Mouse (Mus musculus): Measurements from ENCODE around the gene Tmem178b. TPM values are rescaled to one million over a fixed set of nuclear protein-coding genes. Genes with fewer than 3 reads are reported as not detected.

The Tmem178b gene
- polyA plus RNA-seq, 1 experiment from 2014 or later = 18.2 TPM

GRCm38 (mm10) chr6:40142582-40142981 is 269.5 kb downstream of the Tmem178b start:
- no peak for ATAC-seq (ENCODE audit: low FRiP score, low read depth)
- Histone ChIP-seq H3K4me3 (no peak overlapping the region), H3K4me2 (replicated peaks) (no peak overlapping the region), H3K36me3 (no peaks in the 10 kb centered on the region), H3K27ac (replicated peaks) (no peak overlapping the region), H3K4me1 (peaks cover 8% of the 10 kb centered on the region; the same call in 1 of the 2 replicates), H3K27me3 (no peaks in the 10 kb centered on the region), H3K9me3 (no peaks in the 10 kb centered on the region), H3K9ac (replicated peaks) (no peak overlapping the region)
- WGBS = 72% methylated on average over 5 of the region's 5 CpGs

- 86% methylated on average over 9 of the region's 9 CpGs for WGBS
- H3K36me3 ChIP-seq = no peaks in the 10 kb centered on the region
Observed at GRCm38 (mm10) chr6:40144371-40144770, 271.3 kb downstream of the Tmem178b start.

GRCm38 (mm10) chr6:40145601-40146000 is 272.5 kb downstream of the Tmem178b start:
- H3K27ac ChIP-seq (replicated peaks) = no peak overlapping the region
- no peaks in the 10 kb centered on the region for H3K36me3 ChIP-seq
- no peak overlapping the region for H3K4me3 ChIP-seq
- WGBS = 96% methylated on average over 3 of the region's 3 CpGs
- H3K9me3 ChIP-seq = no peaks in the 10 kb centered on the region
- no peak overlapping the region for H3K9ac ChIP-seq (replicated peaks)
- ATAC-seq (ENCODE audit: low FRiP score, low read depth) = no peak
- H3K4me2 ChIP-seq (replicated peaks) = no peak overlapping the region
- no peaks in the 10 kb centered on the region for H3K27me3 ChIP-seq
- H3K4me1 ChIP-seq = no peaks in the 10 kb centered on the region

More at GRCm38 (mm10) chr6:40144371-40144770, 271.3 kb downstream of the Tmem178b start:
- Histone ChIP-seq H3K27ac (replicated peaks) (no peak overlapping the region), H3K9me3 (no peaks in the 10 kb centered on the region), H3K27me3 (no peaks in the 10 kb centered on the region), H3K4me3 (no peak overlapping the region), H3K4me2 (replicated peaks) (no peak overlapping the region), H3K4me1 (no peaks in the 10 kb centered on the region), H3K9ac (replicated peaks) (no peak overlapping the region)
- no peak for ATAC-seq (ENCODE audit: low FRiP score, low read depth)

GRCm38 (mm10) chr6:40152241-40152640 is 279.2 kb downstream of the Tmem178b start:
- WGBS = 91% methylated on average over 8 of the region's 8 CpGs
- no peak overlapping the region for H3K4me2 ChIP-seq (replicated peaks)
- H3K9me3 ChIP-seq = no peaks in the 10 kb centered on the region
- H3K4me1 ChIP-seq = 0 out of 2 replicates have a peak, but pooled peaks cover 7% of the 10 kb centered on the region
- no peaks in the 10 kb centered on the region for H3K27me3 ChIP-seq
- no peak for ATAC-seq (ENCODE audit: low FRiP score, low read depth)
- no peak overlapping the region for H3K4me3 ChIP-seq
- H3K36me3 ChIP-seq = no peaks in the 10 kb centered on the region
- H3K9ac ChIP-seq (replicated peaks) = no peak overlapping the region
- H3K27ac ChIP-seq (replicated peaks) = no peak overlapping the region

- no peak for ATAC-seq (ENCODE audit: low FRiP score, low read depth)
- H3K36me3 ChIP-seq = no peaks in the 10 kb centered on the region
- H3K27ac ChIP-seq (replicated peaks) = no peak overlapping the region
- H3K4me1 ChIP-seq = no peaks in the 10 kb centered on the region
- no peak overlapping the region for H3K9ac ChIP-seq (replicated peaks)
- no peak overlapping the region for H3K4me2 ChIP-seq (replicated peaks)
- no peak overlapping the region for H3K4me3 ChIP-seq
- H3K9me3 ChIP-seq = no peaks in the 10 kb centered on the region
- no peaks in the 10 kb centered on the region for H3K27me3 ChIP-seq
- 86% methylated on average over 5 of the region's 5 CpGs for WGBS
Observed at GRCm38 (mm10) chr6:40161381-40161780, 288.3 kb downstream of the Tmem178b start.

GRCm38 (mm10) chr6:40173559-40173958 is 300.5 kb downstream of the Tmem178b start:
- no peak overlapping the region for H3K4me2 ChIP-seq (replicated peaks)
- H3K9me3 ChIP-seq = no peaks in the 10 kb centered on the region
- ATAC-seq (ENCODE audit: low FRiP score, low read depth) = no peak
- no peaks in the 10 kb centered on the region for H3K36me3 ChIP-seq
- no peak overlapping the region for H3K9ac ChIP-seq (replicated peaks)
- no peak overlapping the region for H3K4me3 ChIP-seq
- no peaks in the 10 kb centered on the region for H3K27me3 ChIP-seq
- 80% methylated on average over 6 of the region's 6 CpGs for WGBS
- 0 out of 2 replicates have a peak, but pooled peaks cover 3% of the 10 kb centered on the region for H3K4me1 ChIP-seq
- H3K27ac ChIP-seq (replicated peaks) = no peak overlapping the region

- Histone ChIP-seq H3K27ac (replicated peaks) (no peak overlapping the region), H3K36me3 (no peaks in the 10 kb centered on the region), H3K27me3 (no peaks in the 10 kb centered on the region), H3K9ac (replicated peaks) (no peak overlapping the region), H3K4me3 (no peak overlapping the region), H3K4me1 (no peaks in the 10 kb centered on the region), H3K9me3 (no peaks in the 10 kb centered on the region), H3K4me2 (replicated peaks) (no peak overlapping the region)
- no peak for ATAC-seq (ENCODE audit: low FRiP score, low read depth)
- WGBS = 83% methylated on average over 4 of the region's 4 CpGs
Observed at GRCm38 (mm10) chr6:40177870-40178269, 304.8 kb downstream of the Tmem178b start.

GRCm38 (mm10) chr6:40180551-40180950 is 307.5 kb downstream of the Tmem178b start:
- no peaks in the 10 kb centered on the region for H3K4me1 ChIP-seq
- no peak overlapping the region for H3K4me3 ChIP-seq
- no peaks in the 10 kb centered on the region for H3K9me3 ChIP-seq
- no peak overlapping the region for H3K4me2 ChIP-seq (replicated peaks)
- no peaks in the 10 kb centered on the region for H3K36me3 ChIP-seq
- 87% methylated on average over 4 of the region's 4 CpGs for WGBS
- no peak for ATAC-seq (ENCODE audit: low FRiP score, low read depth)
- H3K27me3 ChIP-seq = no peaks in the 10 kb centered on the region
- no peak overlapping the region for H3K9ac ChIP-seq (replicated peaks)
- no peak overlapping the region for H3K27ac ChIP-seq (replicated peaks)

GRCm38 (mm10) chr6:40200661-40201060 is 327.6 kb downstream of the Tmem178b start:
- H3K4me3 ChIP-seq = no peak overlapping the region

GRCm38 (mm10) chr6:40202602-40203001 is 329.5 kb downstream of the Tmem178b start:
- Histone ChIP-seq H3K4me3 (no peak overlapping the region), H3K4me2 (replicated peaks) (no peak overlapping the region), H3K36me3 (no peaks in the 10 kb centered on the region), H3K27ac (replicated peaks) (no peak overlapping the region), H3K9ac (replicated peaks) (no peak overlapping the region), H3K4me1 (no peaks in the 10 kb centered on the region), H3K27me3 (no peaks in the 10 kb centered on the region; the same call in 1 of the 2 replicates), H3K9me3 (no peaks in the 10 kb centered on the region)
- ATAC-seq (ENCODE audit: low FRiP score, low read depth) = no peak
- 51% methylated on average over 2 of the region's 2 CpGs for WGBS

More at GRCm38 (mm10) chr6:40200661-40201060, 327.6 kb downstream of the Tmem178b start:
- ATAC-seq (ENCODE audit: low FRiP score, low read depth) = no peak
- no peaks in the 10 kb centered on the region for H3K36me3 ChIP-seq
- no peak overlapping the region for H3K4me2 ChIP-seq (replicated peaks)
- WGBS = 78% methylated on average over 3 of the region's 3 CpGs
- no peaks in the 10 kb centered on the region for H3K4me1 ChIP-seq
- H3K9ac ChIP-seq (replicated peaks) = no peak overlapping the region
- H3K27me3 ChIP-seq = no peaks in the 10 kb centered on the region
- H3K9me3 ChIP-seq = no peaks in the 10 kb centered on the region
- no peak overlapping the region for H3K27ac ChIP-seq (replicated peaks)

GRCm38 (mm10) chr6:40205380-40205779 is 332.3 kb downstream of the Tmem178b start:
- H3K4me3 ChIP-seq = no peak overlapping the region
- no peaks in the 10 kb centered on the region for H3K36me3 ChIP-seq
- no peak overlapping the region for H3K9ac ChIP-seq (replicated peaks)
- no peaks in the 10 kb centered on the region for H3K9me3 ChIP-seq
- no peak overlapping the region for H3K27ac ChIP-seq (replicated peaks)
- H3K4me2 ChIP-seq (replicated peaks) = no peak overlapping the region
- no peaks in the 10 kb centered on the region for H3K4me1 ChIP-seq
- no peak for ATAC-seq (ENCODE audit: low FRiP score, low read depth)
- 88% methylated on average over 2 of the region's 2 CpGs for WGBS
- no peaks in the 10 kb centered on the region; the same call in 1 of the 2 replicates for H3K27me3 ChIP-seq

- Histone ChIP-seq H3K4me2 (replicated peaks) (no peak overlapping the region), H3K9me3 (no peaks in the 10 kb centered on the region), H3K4me3 (no peak overlapping the region), H3K9ac (replicated peaks) (no peak overlapping the region), H3K27me3 (no peaks in the 10 kb centered on the region; the same call in 1 of the 2 replicates), H3K36me3 (no peaks in the 10 kb centered on the region), H3K4me1 (no peaks in the 10 kb centered on the region), H3K27ac (replicated peaks) (no peak overlapping the region)
- WGBS = 86% methylated on average over 3 of the region's 3 CpGs
- ATAC-seq (ENCODE audit: low FRiP score, low read depth) = no peak
Observed at GRCm38 (mm10) chr6:40208014-40208413, 334.9 kb downstream of the Tmem178b start.

GRCm38 (mm10) chr6:40209172-40209571 is 336.1 kb downstream of the Tmem178b start:
- no peaks in the 10 kb centered on the region; the same call in 1 of the 2 replicates for H3K27me3 ChIP-seq
- WGBS = 47% methylated on average over 2 of the region's 2 CpGs
- H3K27ac ChIP-seq (replicated peaks) = no peak overlapping the region
- H3K4me2 ChIP-seq (replicated peaks) = no peak overlapping the region
- no peaks in the 10 kb centered on the region for H3K4me1 ChIP-seq
- H3K4me3 ChIP-seq = no peak overlapping the region
- H3K9me3 ChIP-seq = no peaks in the 10 kb centered on the region
- ATAC-seq (ENCODE audit: low FRiP score, low read depth) = no peak
- no peaks in the 10 kb centered on the region for H3K36me3 ChIP-seq
- no peak overlapping the region for H3K9ac ChIP-seq (replicated peaks)

Measured in midbrain, embryonic 12.5 days (tissue).